ENCODE assay signal across 28 mouse cellular contexts in the genomic region with DNA sequence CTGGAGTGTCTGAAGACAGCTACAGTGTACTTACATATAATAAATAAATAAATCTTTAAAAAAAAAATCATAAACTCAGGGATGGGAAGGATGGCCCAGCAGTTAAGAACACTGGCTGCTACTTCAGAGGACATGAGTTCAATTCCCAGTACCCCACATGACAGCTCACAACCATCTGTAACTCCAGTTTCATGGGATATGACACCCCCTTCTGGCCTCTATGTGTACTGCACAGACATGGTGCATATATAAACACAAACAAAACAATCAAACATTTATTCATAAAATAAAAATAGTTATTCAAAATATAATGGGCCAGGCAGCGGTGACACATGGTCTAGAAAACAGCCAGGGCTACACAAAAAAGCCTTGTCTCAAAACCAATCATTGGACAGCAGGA. TPM values are rescaled to one million over a fixed set of nuclear protein-coding genes. Genes with fewer than 3 reads are reported as not detected.
DNase-seq lines count a peak whose midpoint lies in the region; ATAC-seq and TF ChIP-seq lines count a peak whose summit lies in the region.
"Had no signal": no experiment of that assay in that cellular context is flagged by ENCODE, and none has a peak within 500 bp of the region (broad histone marks: within the 10 kb centered on the region; RNA-seq: fewer than 3 reads in every experiment).

No protein-coding gene starts in this region.

- TF ChIP-seq RAD21 in CH12.LX (IDR thresholded peaks at IDR 0.05; ENCODE audit: low read depth, low read length) = no peak

- in situ Hi-C loops in CH12.LX (cut with MboI; ENCODE audit: low pct_ligation_motif_present, low pct_unique_long_range_greater_than_20kb, low sequenced_read_pairs) = no loop called here

- H3K9me3 ChIP-seq in CH12.LX (replicated peaks; ENCODE audit: low read length) = no peaks in the 10 kb centered on the region
- H3K9me3 ChIP-seq in kidney, embryonic 15.5 days (replicated peaks) = no peaks in the 10 kb centered on the region
- H3K9me3 ChIP-seq: embryonic facial prominence, embryonic 10.5 days; embryonic facial prominence, embryonic 13.5 days; forebrain, embryonic 12.5 days; forebrain, embryonic 15.5 days; heart, embryonic 12.5 days; heart, embryonic 15.5 days; hindbrain, embryonic 15.5 days had no signal

- intact Hi-C loops in gastrocnemius, adult 2 months (cut with DNase I) = no loop called here
- intact Hi-C loops in left cerebral cortex, adult 2 months (cut with DNase I) = no loop called here
- intact Hi-C loops in left cerebral cortex, postnatal 25 days (cut with DNase I) = loop anchor here (10.0 kb wide), 1 partner anchor 434 kb away; no protein-coding TSS in a partner anchor

- TF ChIP-seq CTCF in gastrocnemius, adult 2 months (IDR thresholded peaks at IDR 0.05) = peak; percentile 17; the same call in 1 of the 2 replicates
- TF ChIP-seq CTCF in left cerebral cortex, adult 2 months (IDR thresholded peaks at IDR 0.05) = peak; percentile 25
- TF ChIP-seq CTCF in CH12.LX (conservative IDR thresholded peaks at IDR 0.05 in 1 of 2, IDR thresholded peaks at IDR 0.05 in 1 of 2; ENCODE audit: low read depth in 2 of 2, low read length in 2 of 2) = peak; percentile 24 to 28; a peak in 1 of 4 replicates

- no peak for DNase-seq in gastrocnemius, adult 2 months
- DNase-seq in gastrocnemius, postnatal 25 days = no peak
- DNase-seq in left cerebral cortex, adult 2 months (ENCODE audit: extremely low spot score in 1 of 2, low spot score in 2 of 2) = no peak
- DNase-seq in left cerebral cortex, postnatal 25 days (ENCODE audit: low spot score in 2 of 2) = no peak
- no peak for DNase-seq in CH12.LX (ENCODE audit: extremely low read depth)
- peak; percentile 29 for DNase-seq in induced T-regulatory cell, adult 2 months (ENCODE audit: low read depth)
- DNase-seq in kidney, adult 11 months = no peak
- DNase-seq: adrenal gland, adult 8-10 months; adrenal gland, postnatal 25 days; cerebellum, adult 11-12 months; cerebellum, adult 8-10 months; cerebellum, postnatal 10 days; cerebellum, postnatal 36 days; embryo, embryonic 11 days; gastrocnemius, postnatal 10 days; heart, adult 11 months; heart, postnatal 10 days; heart, postnatal 4 days had no signal

- H3K4me1 ChIP-seq in CH12.LX (ENCODE audit: control insufficient read depth in 1 of 2, insufficient read depth in 2 of 2) = peaks cover 9 to 41% of the 10 kb centered on the region in 2 experiments
- peaks cover 12% of the 10 kb centered on the region; the same call in 1 of the 2 replicates for H3K4me1 ChIP-seq in kidney, embryonic 15.5 days

- no peaks in the 10 kb centered on the region for H3K36me3 ChIP-seq in CH12.LX (replicated peaks in 1 of 2; ENCODE audit: control insufficient read depth in 1 of 2, insufficient read depth in 1 of 2, low read length in 1 of 2)
- H3K36me3 ChIP-seq in kidney, embryonic 15.5 days = no peaks in the 10 kb centered on the region
- H3K36me3 ChIP-seq: embryonic facial prominence, embryonic 10.5 days; embryonic facial prominence, embryonic 13.5 days; forebrain, embryonic 12.5 days; forebrain, embryonic 15.5 days; heart, embryonic 12.5 days; heart, embryonic 15.5 days; hindbrain, embryonic 15.5 days had no signal

- 87% methylated on average over 1 of the region's 1 CpGs for WGBS in kidney, embryonic 15.5 days

- no peaks in the 10 kb centered on the region for H3K79me2 ChIP-seq in CH12.LX (replicated peaks; ENCODE audit: control insufficient read depth, extremely low read depth, insufficient read depth, poor library complexity, severe bottlenecking)

- ATAC-seq in kidney, embryonic 15.5 days (replicated peaks; ENCODE audit: low FRiP score) = no peak
- ATAC-seq: activated CD4-positive, CD25-positive, alpha-beta regulatory T cell, adult 4 months; forebrain, embryonic 15.5 days had no signal

- no peak overlapping the region for H3K27ac ChIP-seq in gastrocnemius, adult 2 months
- H3K27ac ChIP-seq in left cerebral cortex, adult 2 months = no peak overlapping the region
- no peak overlapping the region for H3K27ac ChIP-seq in CH12.LX (ENCODE audit: insufficient read depth, low read depth)
- H3K27ac ChIP-seq in kidney, embryonic 15.5 days = no peak overlapping the region
- H3K27ac ChIP-seq: embryonic facial prominence, embryonic 10.5 days; embryonic facial prominence, embryonic 13.5 days; forebrain, embryonic 12.5 days; forebrain, embryonic 15.5 days; heart, embryonic 15.5 days; hindbrain, embryonic 15.5 days had no signal

- no peaks in the 10 kb centered on the region for H3K27me3 ChIP-seq in CH12.LX (replicated peaks)
- peaks cover 5% of the 10 kb centered on the region for H3K27me3 ChIP-seq in kidney, embryonic 15.5 days
- H3K27me3 ChIP-seq: embryonic facial prominence, embryonic 13.5 days; forebrain, embryonic 15.5 days; heart, embryonic 15.5 days had no signal

- dilution Hi-C loops in CH12.LX (cut with MboI; ENCODE audit: extremely low pct_ligation_motif_present, extremely low pct_unique_long_range_greater_than_20kb, low sequenced_read_pairs) = no loop called here

- H3K4me3 ChIP-seq in gastrocnemius, adult 2 months = no peak overlapping the region
- no peak overlapping the region for H3K4me3 ChIP-seq in left cerebral cortex, adult 2 months
- H3K4me3 ChIP-seq in CH12.LX (replicated peaks in 1 of 3; ENCODE audit: low read depth in 2 of 3, low read length in 2 of 3, poor library complexity in 1 of 3) = no peak overlapping the region
- no peak overlapping the region for H3K4me3 ChIP-seq in kidney, embryonic 15.5 days (replicated peaks)
- H3K4me3 ChIP-seq: embryonic facial prominence, embryonic 10.5 days; embryonic facial prominence, embryonic 13.5 days; erythroblast, embryonic 14.5 days; forebrain, embryonic 12.5 days; forebrain, embryonic 15.5 days; heart, embryonic 12.5 days; heart, embryonic 15.5 days; hindbrain, embryonic 15.5 days had no signal

- no peak for TF ChIP-seq EP300 in CH12.LX (IDR thresholded peaks at IDR 0.05; ENCODE audit: low read length)

- no peak for TF ChIP-seq POLR2A in CH12.LX (IDR thresholded peaks at IDR 0.05; ENCODE audit: low read depth, low read length)

- H3K9ac ChIP-seq in CH12.LX (ENCODE audit: insufficient read depth, low read depth) = no peak overlapping the region
- H3K9ac ChIP-seq in kidney, embryonic 15.5 days = no peak overlapping the region
- H3K9ac ChIP-seq: embryonic facial prominence, embryonic 13.5 days; forebrain, embryonic 12.5 days; forebrain, embryonic 15.5 days; heart, embryonic 12.5 days; heart, embryonic 15.5 days; hindbrain, embryonic 15.5 days had no signal

- no peak overlapping the region for H3K4me2 ChIP-seq in CH12.LX (ENCODE audit: insufficient read depth, low read depth, poor library complexity, severe bottlenecking)
- H3K4me2 ChIP-seq in kidney, embryonic 15.5 days = no peak overlapping the region
- H3K4me2 ChIP-seq: embryonic facial prominence, embryonic 13.5 days; forebrain, embryonic 12.5 days; forebrain, embryonic 15.5 days; heart, embryonic 12.5 days; heart, embryonic 15.5 days; hindbrain, embryonic 15.5 days had no signal

TF ChIP-seq in CH12.LX, 34 proteins besides CTCF, POLR2A, EP300 and RAD21:
- TF ChIP-seq MAZ (IDR thresholded peaks at IDR 0.05; ENCODE audit: low read depth, low read length) (no peak), ZC3H11A (IDR thresholded peaks at IDR 0.05; ENCODE audit: low read depth, low read length) (no peak), ELF1 (IDR thresholded peaks at IDR 0.05; ENCODE audit: low read depth, low read length) (no peak), BHLHE40 (IDR thresholded peaks at IDR 0.05; ENCODE audit: low read depth, low read length) (no peak), MEF2A (IDR thresholded peaks at IDR 0.05; ENCODE audit: borderline replicate concordance, low read depth, low read length) (no peak), TCF12 (IDR thresholded peaks at IDR 0.05; ENCODE audit: low read depth, low read length) (no peak), USF2 (conservative IDR thresholded peaks at IDR 0.05; ENCODE audit: low read depth, low read length) (no peak), JUND (conservative IDR thresholded peaks at IDR 0.05; ENCODE audit: low read depth, low read length) (no peak), MAX (IDR thresholded peaks at IDR 0.05; ENCODE audit: low read length) (no peak), HCFC1 (IDR thresholded peaks at IDR 0.05; ENCODE audit: low read depth, low read length) (no peak), ZKSCAN1 (IDR thresholded peaks at IDR 0.05; ENCODE audit: borderline replicate concordance, low read depth, low read length) (no peak), GABPA (IDR thresholded peaks at IDR 0.05; ENCODE audit: insufficient replicate concordance, low read depth, low read length) (no peak)

RNA-seq across cellular contexts. Expression of gene Tmem179, which starts 32.7 kb away (rescaled TPM):
- not detected for total RNA-seq in gastrocnemius, adult 2 months (2021)
- total RNA-seq in gastrocnemius, postnatal 25 days (2021) = under 1 TPM in 1 of 2 experiments, not detected in 1; 0.18 TPM
- 100 to 1,000 TPM; 122 TPM for total RNA-seq in left cerebral cortex, adult 2 months (2021)
- total RNA-seq in left cerebral cortex, postnatal 25 days (2021) = 100 to 1,000 TPM; 131 to 133 TPM
- total RNA-seq in CH12.LX (2012; rRNA removed) (not detected in 2 replicates), CH12.LX (2014; rRNA removed) (not detected in 2 replicates)
- not detected in 2 replicates for polyA plus RNA-seq in CH12.LX (2012; ENCODE audit: insufficient read length, low read depth)
- 0.66 and 0.92 TPM in 2 replicates for polyA plus RNA-seq in kidney, embryonic 15.5 days (2015; fragmentation: Nextera tagmentation; extraction: Ambion mirVana)
- total RNA-seq: heart, postnatal 10 days had no signal
- polyA plus RNA-seq: activated CD4-positive, CD25-positive, alpha-beta regulatory T cell, adult 4 months; erythroblast, embryonic 14.5 days had no signal

RNA-seq across cellular contexts. Expression of gene Inf2, which starts 39.3 kb away (rescaled TPM):
- 10 to 100 TPM in 1 of 2 experiments, 1 to 10 TPM in 1; 8.2 to 13.0 TPM for total RNA-seq in gastrocnemius, adult 2 months (2021)
- 10 to 100 TPM; 10.3 to 10.9 TPM for total RNA-seq in gastrocnemius, postnatal 25 days (2021)
- total RNA-seq in left cerebral cortex, adult 2 months (2021) = 100 to 1,000 TPM; 131 to 151 TPM
- 100 to 1,000 TPM; 108 to 155 TPM for total RNA-seq in left cerebral cortex, postnatal 25 days (2021)
- total RNA-seq in CH12.LX (2012; rRNA removed) = 29.7 and 36.6 TPM in 2 replicates
- total RNA-seq in CH12.LX (2014; rRNA removed) = 13.5 and 13.9 TPM in 2 replicates
- polyA plus RNA-seq in CH12.LX (2012; ENCODE audit: insufficient read length, low read depth) = 129 and 131 TPM in 2 replicates
- polyA plus RNA-seq in kidney, embryonic 15.5 days (2015; fragmentation: Nextera tagmentation; extraction: Ambion mirVana) = 3.8 and 4.8 TPM in 2 replicates

Comparison
In these comparisons a context has a peak if more than half of its experiments do, and no peak if none do; other contexts are left out.
1. RNA of gene Tmem179, which starts 32.7 kb away (total RNA-seq): 131 to 133 TPM in left cerebral cortex, postnatal 25 days and 122 TPM in left cerebral cortex, adult 2 months; 0.18 TPM in gastrocnemius, postnatal 25 days, not detected in gastrocnemius, adult 2 months and not detected in CH12.LX; every median in the first group is over 100 times any median in the second.
2. Peak in every context shown above with its lines, with median percentiles within 50 percentile points of each other: CTCF ChIP-seq.